Mouse (Mus musculus) gastrocnemius, postnatal 4 days (tissue): ENCODE measurements around the gene Tsfm. TPM values are rescaled to one million over a fixed set of nuclear protein-coding genes. Genes with fewer than 3 reads are reported as not detected.
A peak's percentile ranks its signal among the peaks of the same experiment; 100 is the strongest.

Experiments used
- DNase-seq, 2 experiments: peaks; one replicate each; pipeline ENCODE4 v3.0.0; 2021 to 2022; ENCODE audit warnings: low spot score in 2 of 2, mixed read lengths in 2 of 2
- total RNA-seq, 2 experiments: library from RNA; stranded (reverse); gene quantifications; 2 replicates each; pipeline ENCODE4 v1.2.3; 2021

The Tsfm gene
- total RNA-seq, 2 experiments from 2014 or later = 29.2 to 38.5 TPM

- DNase-seq = no peak
These were observed 12.0 kb upstream of the Tsfm start for GRCm38 (mm10) chr10:127042468-127043115.

- DNase-seq = peak; percentile 81 to 93
These were observed 11.2 kb upstream of the Tsfm start for GRCm38 (mm10) chr10:127041774-127042338.

DNA sequence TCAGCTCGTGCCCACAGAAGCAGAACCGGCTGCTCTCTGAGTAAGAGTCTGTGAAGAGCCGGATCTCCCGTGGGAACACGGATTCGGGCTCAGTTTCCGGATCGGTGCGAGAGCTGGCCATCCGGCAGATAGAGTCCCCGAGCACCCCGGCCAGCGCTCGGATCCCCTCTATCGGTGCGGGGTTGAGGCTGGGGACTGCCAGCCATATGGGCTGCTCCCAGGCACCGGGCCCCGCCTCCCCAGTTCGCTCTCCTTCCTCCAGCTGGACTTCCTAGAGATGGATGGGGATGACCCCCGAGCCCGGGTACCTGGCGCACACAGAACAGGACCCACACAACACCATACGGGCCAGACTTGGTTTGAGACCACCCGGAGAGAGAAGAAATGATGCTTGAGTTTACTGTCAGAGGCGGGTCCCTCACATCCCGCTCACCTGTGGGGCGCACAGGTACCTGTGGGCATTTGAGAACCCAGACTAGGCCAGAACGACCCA, 10.7 kb upstream of the Tsfm start, which contains the start of the genes Mettl1 and Eef1akmt3:
Gene Mettl1, plus strand, starts transcription at position 141 of the 493 bp plus-strand sequence.
Gene Eef1akmt3, minus strand, starts transcription at position 240 of the 493 bp plus-strand sequence.
- DNase-seq = peak; percentile 50 to 52

- peak in 1 of 2 experiments; percentile 43 for DNase-seq
These were observed 10.1 kb upstream of the Tsfm start for GRCm38 (mm10) chr10:127040569-127041214.

GRCm38 (mm10) chr10:127037641-127038040, 7.0 kb upstream of the Tsfm start:
- DNase-seq = no peak

- DNase-seq = no peak
These were observed 5.6 kb upstream of the Tsfm start for GRCm38 (mm10) chr10:127036273-127036672.

- DNase-seq = no peak
These were observed 2.7 kb upstream of the Tsfm start for GRCm38 (mm10) chr10:127033301-127033741.

DNA sequence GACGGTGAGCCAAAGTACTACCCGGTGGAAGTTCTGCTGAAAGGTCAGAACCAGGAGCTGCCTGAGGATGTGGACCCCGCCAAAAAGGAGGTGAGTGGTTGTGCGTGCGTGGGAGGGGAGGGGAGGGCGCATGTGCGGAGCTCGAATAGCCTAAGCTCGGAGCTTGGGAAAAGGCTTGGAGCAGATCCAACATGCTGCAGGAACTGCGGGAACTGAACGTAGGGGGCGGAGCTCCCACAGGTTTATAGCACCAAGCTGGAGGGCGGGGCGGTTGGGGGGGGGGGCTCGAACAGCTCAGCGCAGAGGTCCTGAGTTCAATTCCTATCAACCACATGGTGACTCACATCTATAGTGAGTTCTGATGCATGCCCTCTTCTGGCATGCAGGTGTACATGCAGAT, 12.2 kb downstream of the Tsfm start:
- DNase-seq = no peak

- no peak for DNase-seq
These were observed 13.6 kb downstream of the Tsfm start for GRCm38 (mm10) chr10:127017071-127017470.

- no peak for DNase-seq
These were observed 14.2 kb downstream of the Tsfm start for GRCm38 (mm10) chr10:127016488-127016887.

GRCm38 (mm10) chr10:127003806-127004205, 26.8 kb downstream of the Tsfm start:
- no peak for DNase-seq

DNA sequence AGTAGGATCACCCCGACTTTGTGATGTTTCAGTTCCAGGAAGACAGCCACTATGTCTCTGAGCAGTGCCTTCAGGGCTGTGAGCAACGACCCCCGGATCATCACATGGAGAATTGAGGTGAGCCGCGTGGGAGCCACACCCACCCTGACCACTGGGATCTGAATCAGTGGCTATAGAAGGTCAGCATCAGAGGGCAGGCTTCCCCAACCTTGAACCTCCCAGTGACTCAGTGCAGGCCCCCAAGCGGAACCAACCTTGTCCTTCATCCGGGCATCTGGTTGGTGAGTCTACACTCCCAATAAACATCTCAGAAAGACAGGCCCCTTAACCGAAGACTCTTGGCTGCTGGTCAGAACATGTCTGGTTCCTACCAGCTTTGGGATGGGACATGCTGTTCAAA, 27.3 kb downstream of the Tsfm start:
- DNase-seq = no peak

GRCm38 (mm10) chr10:127002765-127003164, 27.9 kb downstream of the Tsfm start:
- DNase-seq = no peak

- DNase-seq = no peak
These were observed 28.6 kb downstream of the Tsfm start for GRCm38 (mm10) chr10:127002056-127002455.

DNA sequence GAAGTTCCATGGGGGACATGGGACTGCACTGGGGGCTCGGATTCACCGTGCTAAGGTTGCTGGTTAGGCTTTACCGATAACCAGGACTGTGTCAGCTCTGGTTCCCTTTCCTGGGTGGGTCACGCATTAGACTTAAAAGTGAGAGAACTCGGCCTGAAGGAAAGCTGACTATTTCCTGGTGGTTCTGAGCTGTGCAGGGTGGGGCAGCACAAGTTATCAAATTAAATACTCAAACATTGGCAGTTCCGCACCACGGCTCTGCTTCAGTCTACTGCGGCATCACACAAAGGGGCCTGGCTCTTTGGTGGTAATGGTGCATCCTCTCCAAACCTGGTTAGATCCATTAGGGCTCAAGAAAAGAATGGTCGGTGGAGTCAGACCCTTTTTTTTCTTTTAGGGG, 29.3 kb downstream of the Tsfm start:
- DNase-seq = no peak

DNA sequence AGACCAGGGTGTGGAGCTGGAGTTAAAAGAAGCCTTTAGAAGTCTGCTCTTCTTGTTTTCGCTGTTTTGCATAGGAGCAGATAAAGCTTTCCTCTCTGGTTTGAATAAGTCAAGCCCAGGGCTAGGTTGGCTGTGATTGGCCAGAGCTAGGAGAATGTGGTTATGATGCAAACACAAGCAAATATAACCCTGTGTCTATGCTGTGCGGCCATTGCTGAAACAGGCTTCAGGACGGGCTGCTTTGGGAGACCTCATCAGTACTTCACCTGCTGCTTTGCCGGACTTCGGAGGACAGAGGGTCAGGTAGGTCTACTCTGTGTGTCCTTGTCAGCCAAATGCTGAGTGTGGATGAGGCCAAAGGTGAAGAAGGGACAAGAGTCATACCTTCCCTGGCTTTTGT, 30.1 kb downstream of the Tsfm start, which contains the start of gene Avil:
Gene Avil, plus strand, starts transcription at position 181 of the 400 bp plus-strand sequence.
- no peak for DNase-seq

DNA sequence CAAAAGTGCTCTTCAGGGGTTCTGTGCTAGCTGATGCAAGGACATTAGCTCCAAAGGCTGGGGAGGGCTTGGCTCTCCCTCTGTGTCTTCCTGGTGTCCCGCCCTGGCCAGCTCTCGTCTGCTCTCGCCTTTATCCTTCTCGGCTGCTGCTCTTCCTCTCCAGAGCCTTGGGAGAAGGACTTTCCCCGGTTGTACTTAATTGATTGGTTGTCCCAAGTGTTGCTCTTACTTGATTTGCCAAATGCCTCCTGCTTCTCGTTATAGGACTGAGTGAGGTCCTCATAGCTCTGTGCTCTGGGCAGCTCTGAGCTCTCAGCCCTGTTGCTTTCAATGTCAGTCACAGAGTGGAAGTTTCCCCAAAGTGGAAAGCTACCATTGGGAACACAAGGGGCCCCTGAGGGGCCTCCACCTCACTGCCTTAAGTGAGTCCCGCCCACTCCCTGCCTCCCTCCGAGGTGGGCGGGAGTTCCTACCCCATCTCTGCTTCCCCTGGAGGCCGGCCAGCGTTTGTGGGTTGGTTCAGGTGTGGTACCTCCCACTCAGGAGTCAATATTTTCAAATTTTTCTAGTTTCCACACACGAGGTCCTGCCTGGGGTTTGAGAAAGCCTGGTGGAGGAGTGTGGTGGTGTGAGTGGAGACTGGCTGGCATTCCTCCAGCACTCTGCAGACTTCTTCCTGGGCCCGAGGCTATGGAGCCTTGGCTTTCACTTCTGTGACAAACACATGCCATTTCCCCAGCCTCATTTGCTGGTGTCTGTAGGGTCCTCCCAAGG, 33.1 kb downstream of the Tsfm start:
- no peak for DNase-seq

GRCm38 (mm10) chr10:126993621-126994020, 37.0 kb downstream of the Tsfm start:
- DNase-seq = no peak

DNA sequence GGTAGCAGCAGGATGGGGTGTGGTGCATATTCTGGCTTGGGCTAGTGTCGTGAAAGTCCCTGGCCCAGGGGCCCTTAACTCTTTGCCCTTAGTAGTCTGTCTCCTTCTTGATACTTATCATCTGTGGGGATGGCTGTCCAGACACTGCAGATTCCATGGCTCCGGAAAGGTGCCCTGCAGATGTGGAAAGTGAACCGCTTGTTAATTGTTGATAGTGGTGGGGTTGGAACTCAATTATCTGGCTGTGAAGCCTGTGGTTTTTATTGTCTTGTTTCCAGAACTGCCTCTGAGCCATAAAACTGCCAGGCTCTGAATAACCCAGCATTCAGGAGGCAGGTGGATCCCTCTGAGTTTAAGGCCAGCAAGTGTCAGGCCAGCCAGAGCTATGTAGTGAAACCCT, 39.0 kb downstream of the Tsfm start:
- no peak for DNase-seq

DNA sequence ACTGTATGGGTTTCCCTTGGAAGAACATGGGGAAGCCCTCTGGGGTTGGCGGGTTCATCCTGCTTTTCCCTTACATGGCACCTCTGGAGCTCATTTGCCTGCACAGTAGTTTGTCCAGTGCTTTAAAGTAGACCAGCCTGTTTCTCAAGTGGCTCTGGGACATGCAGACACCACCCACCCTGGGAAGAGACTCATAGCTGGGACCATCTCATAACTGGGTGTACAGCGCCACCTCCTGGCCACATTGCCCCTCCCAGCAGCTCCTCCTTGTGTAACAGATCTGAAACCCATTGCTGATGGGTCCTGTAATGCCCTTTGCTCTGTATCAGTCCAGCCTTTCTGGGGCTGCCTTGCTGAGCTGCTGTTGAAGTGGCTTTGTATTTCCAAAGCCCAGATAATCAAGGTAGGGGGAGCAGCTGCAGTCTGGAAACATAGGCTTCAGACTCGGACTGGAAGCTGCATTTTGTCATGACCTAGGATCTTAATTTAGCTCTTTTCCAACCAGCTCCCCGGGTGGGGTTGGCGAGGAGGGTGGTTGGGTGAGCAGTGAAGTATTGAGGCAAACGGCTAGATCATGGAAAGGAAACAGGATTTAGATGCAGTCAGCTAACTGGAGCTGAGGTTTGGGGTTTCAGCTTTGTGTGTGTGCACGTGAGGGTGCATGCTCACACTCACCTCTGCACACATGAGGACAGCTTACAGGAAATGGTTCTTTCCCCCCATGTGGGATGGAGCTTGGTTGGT, 40.2 kb downstream of the Tsfm start:
- peak; percentile 85 to 88 for DNase-seq
